In the genomic region with DNA sequence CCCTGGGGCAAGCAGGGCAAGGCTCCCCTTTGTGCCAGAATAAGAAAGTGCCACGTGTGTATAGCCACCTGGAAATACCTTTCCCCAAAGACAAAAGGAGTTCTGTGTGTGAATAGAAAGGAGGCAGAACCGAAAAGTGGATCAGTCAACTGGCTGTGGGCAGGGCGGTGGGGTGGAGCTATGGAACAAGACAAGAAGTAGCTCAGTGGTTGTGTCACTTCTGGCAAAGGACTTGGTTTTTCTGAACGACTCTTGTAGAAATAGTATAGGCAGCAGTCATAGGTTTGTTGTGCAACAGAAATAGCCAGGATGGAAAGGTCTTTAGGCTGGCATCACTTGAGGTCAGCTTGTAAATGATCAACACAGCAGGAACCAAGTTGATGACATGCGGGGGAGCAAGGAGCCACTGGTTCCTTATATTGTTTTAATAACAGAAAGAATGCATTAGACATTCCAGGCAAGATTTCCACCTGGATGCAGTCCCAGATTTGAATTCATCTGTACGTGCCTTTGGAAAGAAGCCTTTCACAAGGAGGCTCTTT, we compare ENCODE assay signal across 18 mouse cellular contexts.
DNase-seq lines count a peak whose midpoint lies in the region; ATAC-seq lines count a peak whose summit lies in the region.
"Had no signal": no experiment of that assay in that cellular context is flagged by ENCODE, and none has a peak within 500 bp of the region (broad histone marks: within the 10 kb centered on the region; RNA-seq: fewer than 3 reads in every experiment).

No protein-coding gene starts in this region.

- no peak overlapping the region for H3K27ac ChIP-seq in embryonic facial prominence, embryonic 14.5 days (replicated peaks; ENCODE audit: low read depth, low read length)
- H3K27ac ChIP-seq in embryonic facial prominence, embryonic 10.5 days (replicated peaks): no peak overlapping the region
- H3K27ac ChIP-seq: heart, embryonic 15.5 days; hindbrain, embryonic 12.5 days; kidney, postnatal 0 days; limb, embryonic 13.5 days; midbrain, embryonic 13.5 days had no signal

- H3K36me3 ChIP-seq in embryonic facial prominence, embryonic 14.5 days (ENCODE audit: control insufficient read depth, insufficient read depth, low read length): no peaks in the 10 kb centered on the region
- H3K36me3 ChIP-seq in embryonic facial prominence, embryonic 10.5 days (replicated peaks): no peaks in the 10 kb centered on the region
- H3K36me3 ChIP-seq: heart, embryonic 15.5 days; hindbrain, embryonic 12.5 days; limb, embryonic 13.5 days; midbrain, embryonic 13.5 days had no signal

- no peak overlapping the region for H3K4me2 ChIP-seq in embryonic facial prominence, embryonic 14.5 days (ENCODE audit: low read depth, low read length)
- H3K4me2 ChIP-seq: heart, embryonic 15.5 days; hindbrain, embryonic 12.5 days; limb, embryonic 13.5 days; midbrain, embryonic 13.5 days had no signal

- ATAC-seq in embryonic facial prominence, embryonic 14.5 days (ENCODE audit: low read depth): no peak
- no peak for ATAC-seq in frontal cortex, adult (ENCODE audit: low TSS enrichment)
- ATAC-seq: midbrain, embryonic 13.5 days had no signal

- peak; percentile 57 for DNase-seq in embryonic facial prominence, embryonic 14.5 days (ENCODE audit: low spot score)
- DNase-seq in embryonic facial prominence, embryonic 10.5 days (ENCODE audit: low spot score): no peak
- DNase-seq in 3134 (ENCODE audit: extremely low read depth, insufficient read length, low spot score): peak; percentile 21
- peak; percentile 46 for DNase-seq in brain, adult 2 months (ENCODE audit: low read depth, low spot score)
- peak; percentile 35 for DNase-seq in lung, postnatal 14 days
- DNase-seq in left cerebral cortex, adult 9 months (ENCODE audit: low spot score in 2 of 2): no peak
- no peak for DNase-seq in c-Kit-positive CD71-positive TER-119-positive erythroid progenitor cells, embryonic 14.5 days (ENCODE audit: low spot score)
- DNase-seq: B cell, adult 2 months; cerebellum, adult 9-10 months; embryo, embryonic 11 days; right cerebral cortex, postnatal 4 days; thymus, postnatal 36 days had no signal

- WGBS in embryonic facial prominence, embryonic 14.5 days: 53% methylated on average over 6 of the region's 6 CpGs
- WGBS in embryonic facial prominence, embryonic 10.5 days: 71% methylated on average over 6 of the region's 6 CpGs

- H3K27me3 ChIP-seq in embryonic facial prominence, embryonic 14.5 days (replicated peaks; ENCODE audit: control insufficient read depth, insufficient read depth, low read length): no peaks in the 10 kb centered on the region
- no peaks in the 10 kb centered on the region; the same call in 1 of the 2 replicates for H3K27me3 ChIP-seq in embryonic facial prominence, embryonic 10.5 days (replicated peaks; ENCODE audit: low read depth, poor library complexity, severe bottlenecking)
- H3K27me3 ChIP-seq: heart, embryonic 15.5 days; hindbrain, embryonic 12.5 days; limb, embryonic 13.5 days; midbrain, embryonic 13.5 days had no signal

- no peak overlapping the region for H3K9ac ChIP-seq in embryonic facial prominence, embryonic 14.5 days (ENCODE audit: low read depth, low read length)
- H3K9ac ChIP-seq: heart, embryonic 15.5 days; hindbrain, embryonic 12.5 days; limb, embryonic 13.5 days; midbrain, embryonic 13.5 days had no signal

- no peaks in the 10 kb centered on the region for H3K4me1 ChIP-seq in embryonic facial prominence, embryonic 14.5 days (ENCODE audit: control insufficient read depth, insufficient read depth, low read length)
- no peaks in the 10 kb centered on the region for H3K4me1 ChIP-seq in embryonic facial prominence, embryonic 10.5 days
- H3K4me1 ChIP-seq: heart, embryonic 15.5 days; hindbrain, embryonic 12.5 days had no signal

- no peak overlapping the region for H3K4me3 ChIP-seq in embryonic facial prominence, embryonic 14.5 days (ENCODE audit: low read depth, low read length)
- no peak overlapping the region for H3K4me3 ChIP-seq in embryonic facial prominence, embryonic 10.5 days
- H3K4me3 ChIP-seq: heart, embryonic 15.5 days; hindbrain, embryonic 12.5 days; limb, embryonic 13.5 days; midbrain, embryonic 13.5 days had no signal

- no peaks in the 10 kb centered on the region for H3K9me3 ChIP-seq in embryonic facial prominence, embryonic 14.5 days (ENCODE audit: control insufficient read depth, low read length)
- no peaks in the 10 kb centered on the region for H3K9me3 ChIP-seq in embryonic facial prominence, embryonic 10.5 days
- H3K9me3 ChIP-seq: heart, embryonic 15.5 days; hindbrain, embryonic 12.5 days; limb, embryonic 13.5 days; midbrain, embryonic 13.5 days had no signal

Comparison
In these comparisons a context has a peak if more than half of its experiments do, and no peak if none do; other contexts are left out.
1. DNase-seq: peak in embryonic facial prominence, embryonic 14.5 days (single experiment), 3134 (single experiment), brain, adult 2 months (single experiment) and lung, postnatal 14 days (single experiment); none in embryonic facial prominence, embryonic 10.5 days (single experiment), left cerebral cortex, adult 9 months (0 of 2) and c-Kit-positive CD71-positive TER-119-positive erythroid progenitor cells, embryonic 14.5 days (single experiment).